Mouse (Mus musculus) Muller cell, postnatal 12 days (primary cell): ENCODE results near the gene Nr6a1.

Experiments
- DNase-seq: peaks from one replicate; pipeline ENCODE4 v3.0.0-alpha.2; 2015; ENCODE audit errors: inconsistent ontology term

Nr6a1 gene

GRCm38 (mm10) chr2:38714324-38714723 lies 213.2 kb downstream of the Nr6a1 start, which contains the start of gene Nr5a1:
Gene Nr5a1 (minus strand): TSS chr2:38714542.
- DNase-seq = no peak

GRCm38 (mm10) chr2:38713596-38713995 lies 213.9 kb downstream of the Nr6a1 start:
- no peak for DNase-seq

- DNase-seq = no peak
Measured at GRCm38 (mm10) chr2:38712769-38713125, 214.7 kb downstream of the Nr6a1 start.

- no peak for DNase-seq
Measured at GRCm38 (mm10) chr2:38712076-38712768, 215.3 kb downstream of the Nr6a1 start.

- DNase-seq = no peak
Measured at GRCm38 (mm10) chr2:38711421-38711861, 216.0 kb downstream of the Nr6a1 start.

GRCm38 (mm10) chr2:38710304-38711241 lies 216.9 kb downstream of the Nr6a1 start:
- peak; percentile 46 for DNase-seq

GRCm38 (mm10) chr2:38708907-38709688 lies 218.4 kb downstream of the Nr6a1 start:
- DNase-seq = no peak

GRCm38 (mm10) chr2:38706661-38707060 lies 220.8 kb downstream of the Nr6a1 start:
- DNase-seq = no peak

GRCm38 (mm10) chr2:38705036-38705435 lies 222.5 kb downstream of the Nr6a1 start:
- DNase-seq = no peak

- no peak for DNase-seq
Measured at GRCm38 (mm10) chr2:38704336-38704735, 223.2 kb downstream of the Nr6a1 start.

- no peak for DNase-seq
Measured at GRCm38 (mm10) chr2:38700177-38700576, 227.3 kb downstream of the Nr6a1 start.

GRCm38 (mm10) chr2:38698623-38699022 lies 228.9 kb downstream of the Nr6a1 start:
- no peak for DNase-seq

- peak; percentile 72 for DNase-seq
Measured at GRCm38 (mm10) chr2:38697128-38698120, 230.1 kb downstream of the Nr6a1 start.

GRCm38 (mm10) chr2:38695770-38696169 lies 231.7 kb downstream of the Nr6a1 start:
- DNase-seq = no peak

GRCm38 (mm10) chr2:38691542-38691941 lies 235.9 kb downstream of the Nr6a1 start:
- no peak for DNase-seq

- peak; percentile 65 for DNase-seq
Measured at GRCm38 (mm10) chr2:38689881-38690280, 237.6 kb downstream of the Nr6a1 start.

GRCm38 (mm10) chr2:38688791-38689520 lies 238.5 kb downstream of the Nr6a1 start:
- DNase-seq = peak; percentile 35

GRCm38 (mm10) chr2:38685746-38686145 lies 241.7 kb downstream of the Nr6a1 start:
- DNase-seq = no peak

- DNase-seq = no peak
Measured at GRCm38 (mm10) chr2:38683083-38683482, 244.4 kb downstream of the Nr6a1 start.

GRCm38 (mm10) chr2:38682209-38682608 lies 245.3 kb downstream of the Nr6a1 start:
- DNase-seq = peak; percentile 81
